Mouse (Mus musculus) CH12.LX (cell line): Measurements from ENCODE around the gene Kdm4d. TPM values are rescaled to one million over a fixed set of nuclear protein-coding genes. Genes with fewer than 3 reads are reported as not detected.
A peak's percentile ranks its signal among the peaks of the same experiment; 100 is the strongest.

Experiments used
- DNase-seq: peaks from one replicate; pipeline ENCODE4 v3.0.0-alpha.2; 2013; ENCODE audit errors: extremely low read depth
- H3K27ac ChIP-seq: 2 replicates; pipeline ENCODE4 v1.5.1; 2012; ENCODE audit warnings: low read depth, mild to moderate bottlenecking, control low read depth, moderate library complexity; ENCODE audit not compliant: insufficient read depth
- H3K27me3 ChIP-seq: replicated peaks from 2 replicates; pipeline ENCODE3; 2012; ENCODE audit warnings: inconsistent platforms
- H3K36me3 ChIP-seq, 2 experiments: replicated peaks in 1 of 2; 2 replicates each; pipeline versions ENCODE3 to v1.6.1; 2012; ENCODE audit warnings: inconsistent platforms in 1 of 2, low read length in 1 of 2, mild to moderate bottlenecking in 1 of 2, mixed read lengths in 1 of 2, moderate library complexity in 1 of 2; ENCODE audit not compliant: control insufficient read depth in 1 of 2, insufficient read depth in 1 of 2
- H3K4me1 ChIP-seq, 2 experiments: 2 replicates each; pipeline ENCODE4 v1.6.1; 2012; ENCODE audit warnings: inconsistent platforms in 1 of 2, moderate library complexity in 1 of 2; ENCODE audit not compliant: insufficient read depth in 2 of 2, control insufficient read depth in 1 of 2
- H3K4me2 ChIP-seq: 2 replicates; pipeline ENCODE4 v1.6.1; 2012; ENCODE audit warnings: low read depth, mild to moderate bottlenecking, control low read depth; ENCODE audit not compliant: poor library complexity, insufficient read depth, severe bottlenecking
- H3K4me3 ChIP-seq, 3 experiments: fragments of 150-350 bp in 1 of 3; sonication (generic) in 1 of 3; replicated peaks in 1 of 3; 2 replicates each; pipeline versions ENCODE3 to v1.5.1; 2011 to 2012; ENCODE audit warnings: low read depth in 2 of 3, low read length in 2 of 3, mild to moderate bottlenecking in 2 of 3, moderate library complexity in 2 of 3, control low read depth in 1 of 3, improper control_type of control experiment in 1 of 3, inconsistent platforms in 1 of 3, mixed read lengths in 1 of 3; ENCODE audit not compliant: poor library complexity in 1 of 3
- H3K79me2 ChIP-seq: replicated peaks from 2 replicates; pipeline ENCODE4 v1.6.1; 2012; ENCODE audit warnings: mild to moderate bottlenecking, moderate library complexity; ENCODE audit not compliant: control insufficient read depth, poor library complexity, insufficient read depth, severe bottlenecking; ENCODE audit errors: extremely low read depth
- H3K9ac ChIP-seq: 2 replicates; pipeline ENCODE4 v1.6.1; 2012; ENCODE audit warnings: low read depth, mild to moderate bottlenecking, control low read depth, moderate library complexity; ENCODE audit not compliant: insufficient read depth
- H3K9me3 ChIP-seq: replicated peaks from 2 replicates; pipeline ENCODE3; 2012; ENCODE audit warnings: low read length, inconsistent platforms, mixed read lengths
- BHLHE40 ChIP-seq: IDR thresholded peaks from 2 replicates; pipeline ENCODE4 v1.6.1; 2011; ENCODE audit warnings: mild to moderate bottlenecking, low read depth, low read length, improper control_type of control experiment
- CHD1 ChIP-seq: IDR thresholded peaks from 2 replicates; pipeline ENCODE4 v1.6.1; 2012; ENCODE audit warnings: low read depth, low read length, improper control_type of control experiment, inconsistent platforms
- CHD2 ChIP-seq: IDR thresholded peaks from 2 replicates; pipeline ENCODE4 v1.6.1; 2011; ENCODE audit warnings: low read length, improper control_type of control experiment
- CTCF ChIP-seq, 2 experiments: IDR thresholded peaks in 1 of 2; conservative IDR thresholded peaks in 1 of 2; 2 replicates each; pipeline ENCODE4 v1.5.1; 2011 to 2012; ENCODE audit warnings: low read depth in 2 of 2, low read length in 2 of 2, improper control_type of control experiment in 1 of 2, inconsistent platforms in 1 of 2, mild to moderate bottlenecking in 1 of 2, moderate library complexity in 1 of 2
- E2F4 ChIP-seq: IDR thresholded peaks from 2 replicates; pipeline ENCODE4 v1.6.1; 2011; ENCODE audit warnings: low read depth, low read length, improper control_type of control experiment; ENCODE audit not compliant: insufficient replicate concordance
- EP300 ChIP-seq: IDR thresholded peaks from 2 replicates; pipeline ENCODE4 v1.6.1; 2011; ENCODE audit warnings: low read length, improper control_type of control experiment
- ETS1 ChIP-seq: conservative IDR thresholded peaks from 2 replicates; pipeline ENCODE4 v1.6.1; 2012; ENCODE audit warnings: low read depth, mild to moderate bottlenecking, inconsistent platforms, low read length, improper control_type of control experiment, moderate library complexity
- GABPA ChIP-seq: IDR thresholded peaks from 2 replicates; pipeline ENCODE4 v1.6.1; 2012; ENCODE audit warnings: low read depth, low read length, improper control_type of control experiment, inconsistent platforms; ENCODE audit not compliant: insufficient replicate concordance
- HCFC1 ChIP-seq: IDR thresholded peaks from 2 replicates; pipeline ENCODE4 v1.6.1; 2012; ENCODE audit warnings: low read depth, mild to moderate bottlenecking, inconsistent platforms, low read length, improper control_type of control experiment
- IRF4 ChIP-seq: IDR thresholded peaks from 2 replicates; pipeline ENCODE4 v1.6.1; 2014; ENCODE audit warnings: low read depth, mild to moderate bottlenecking, inconsistent platforms, low read length, improper control_type of control experiment
- JUN ChIP-seq: IDR thresholded peaks from 2 replicates; pipeline ENCODE4 v1.6.1; 2011; ENCODE audit warnings: low read depth, mild to moderate bottlenecking, low read length, improper control_type of control experiment, moderate library complexity; ENCODE audit not compliant: insufficient read depth
- JUND ChIP-seq: conservative IDR thresholded peaks from 2 replicates; pipeline ENCODE4 v1.6.1; 2011; ENCODE audit warnings: low read depth, low read length, improper control_type of control experiment
- MAX ChIP-seq: IDR thresholded peaks from 2 replicates; pipeline ENCODE4 v1.6.1; 2011; ENCODE audit warnings: low read length, improper control_type of control experiment
- MEF2A ChIP-seq: IDR thresholded peaks from 2 replicates; pipeline ENCODE4 v1.6.1; 2014; ENCODE audit warnings: low read depth, mild to moderate bottlenecking, inconsistent platforms, low read length, improper control_type of control experiment, borderline replicate concordance
- MXI1 ChIP-seq: IDR thresholded peaks from 2 replicates; pipeline ENCODE4 v1.6.1; 2011; ENCODE audit warnings: mild to moderate bottlenecking, low read depth, low read length, improper control_type of control experiment
- MYC ChIP-seq: IDR thresholded peaks from 2 replicates; pipeline ENCODE4 v1.6.1; 2011; ENCODE audit warnings: low read depth, mild to moderate bottlenecking, improper control_type of control experiment, low read length
- NELFE ChIP-seq: IDR thresholded peaks from 2 replicates; pipeline ENCODE4 v1.6.1; 2011; ENCODE audit warnings: low read depth, low read length, improper control_type of control experiment
- PAX5 ChIP-seq: IDR thresholded peaks from 2 replicates; pipeline ENCODE4 v1.6.1; 2012; ENCODE audit warnings: low read length, inconsistent platforms, mixed read lengths
- POLR2A ChIP-seq: IDR thresholded peaks from 2 replicates; pipeline ENCODE4 v1.6.1; 2011; ENCODE audit warnings: low read depth, mild to moderate bottlenecking, improper control_type of control experiment, low read length
- POLR2AphosphoS2 ChIP-seq: IDR thresholded peaks from 2 replicates; pipeline ENCODE4 v1.6.1; 2011; ENCODE audit warnings: low read depth, low read length, improper control_type of control experiment
- RAD21 ChIP-seq: IDR thresholded peaks from 2 replicates; pipeline ENCODE4 v1.6.1; 2011; ENCODE audit warnings: low read depth, mild to moderate bottlenecking, low read length, improper control_type of control experiment, moderate library complexity
- RCOR1 ChIP-seq: conservative IDR thresholded peaks from 2 replicates; pipeline ENCODE4 v1.6.1; 2012; ENCODE audit warnings: low read depth, mild to moderate bottlenecking, inconsistent platforms, low read length, improper control_type of control experiment
- TBP ChIP-seq: conservative IDR thresholded peaks from 2 replicates; pipeline ENCODE4 v1.6.1; 2011; ENCODE audit warnings: low read depth, low read length, improper control_type of control experiment
- TCF12 ChIP-seq: IDR thresholded peaks from 2 replicates; pipeline ENCODE4 v1.6.1; 2014; ENCODE audit warnings: low read depth, mild to moderate bottlenecking, inconsistent platforms, low read length, improper control_type of control experiment
- UBTF ChIP-seq: IDR thresholded peaks from 2 replicates; pipeline ENCODE4 v1.6.1; 2012; ENCODE audit warnings: low read depth, mild to moderate bottlenecking, inconsistent platforms, low read length, improper control_type of control experiment, moderate library complexity
- USF1 ChIP-seq: IDR thresholded peaks from 2 replicates; pipeline ENCODE4 v1.6.1; 2014; ENCODE audit warnings: low read depth, mild to moderate bottlenecking, inconsistent platforms, low read length, improper control_type of control experiment
- USF2 ChIP-seq: conservative IDR thresholded peaks from 2 replicates; pipeline ENCODE4 v1.6.1; 2011; ENCODE audit warnings: low read depth, low read length, improper control_type of control experiment
- ZC3H11A ChIP-seq: IDR thresholded peaks from 2 replicates; pipeline ENCODE4 v1.6.1; 2012; ENCODE audit warnings: low read depth, mild to moderate bottlenecking, inconsistent platforms, low read length, improper control_type of control experiment
- ZKSCAN1 ChIP-seq: IDR thresholded peaks from 2 replicates; pipeline ENCODE4 v1.6.1; 2012; ENCODE audit warnings: low read depth, inconsistent platforms, low read length, improper control_type of control experiment, borderline replicate concordance
- ZMIZ1 ChIP-seq: IDR thresholded peaks from 2 replicates; pipeline ENCODE4 v1.6.1; 2012; ENCODE audit warnings: low read depth, mild to moderate bottlenecking, inconsistent platforms, low read length, improper control_type of control experiment
- ZNF384 ChIP-seq: IDR thresholded peaks from 2 replicates; pipeline ENCODE4 v1.6.1; 2012; ENCODE audit warnings: low read depth, low read length, improper control_type of control experiment, inconsistent platforms
- dilution Hi-C: fragments of 300-500 bp; cut with MboI; formaldehyde crosslinking; loops from 2 replicates; pipeline ENCODE4 v1.14.3; 2020; ENCODE audit warnings: low sequenced_read_pairs; ENCODE audit not compliant: extremely low pct_unique_long_range_greater_than_20kb, extremely low pct_ligation_motif_present
- in situ Hi-C: fragments of 300-500 bp; cut with MboI; formaldehyde crosslinking; loops from 3 replicates; pipeline ENCODE4 v1.14.3; 2019; ENCODE audit warnings: low sequenced_read_pairs, low pct_ligation_motif_present, low pct_unique_long_range_greater_than_20kb, mixed read lengths
- polyA plus RNA-seq: library from polyadenylated mRNA; unstranded; fragments of >175 nt; gene quantifications from 2 replicates; pipeline ENCODE4 v1.2.1, GENCODE M21; 2012; ENCODE audit warnings: low read depth; ENCODE audit not compliant: insufficient read length
- total RNA-seq, 2 experiments: library from RNA; depleted of rRNA; stranded (reverse); fragments of 300-350 nt in 1 of 2; fragments of >200 nt in 1 of 2; gene quantifications; 2 replicates each; pipeline ENCODE4 v1.2.3; 2012 to 2014

Gene Kdm4d
- total and polyA plus RNA-seq, 3 experiments: 0.21 to 0.37 (median 0.28) TPM

DNA sequence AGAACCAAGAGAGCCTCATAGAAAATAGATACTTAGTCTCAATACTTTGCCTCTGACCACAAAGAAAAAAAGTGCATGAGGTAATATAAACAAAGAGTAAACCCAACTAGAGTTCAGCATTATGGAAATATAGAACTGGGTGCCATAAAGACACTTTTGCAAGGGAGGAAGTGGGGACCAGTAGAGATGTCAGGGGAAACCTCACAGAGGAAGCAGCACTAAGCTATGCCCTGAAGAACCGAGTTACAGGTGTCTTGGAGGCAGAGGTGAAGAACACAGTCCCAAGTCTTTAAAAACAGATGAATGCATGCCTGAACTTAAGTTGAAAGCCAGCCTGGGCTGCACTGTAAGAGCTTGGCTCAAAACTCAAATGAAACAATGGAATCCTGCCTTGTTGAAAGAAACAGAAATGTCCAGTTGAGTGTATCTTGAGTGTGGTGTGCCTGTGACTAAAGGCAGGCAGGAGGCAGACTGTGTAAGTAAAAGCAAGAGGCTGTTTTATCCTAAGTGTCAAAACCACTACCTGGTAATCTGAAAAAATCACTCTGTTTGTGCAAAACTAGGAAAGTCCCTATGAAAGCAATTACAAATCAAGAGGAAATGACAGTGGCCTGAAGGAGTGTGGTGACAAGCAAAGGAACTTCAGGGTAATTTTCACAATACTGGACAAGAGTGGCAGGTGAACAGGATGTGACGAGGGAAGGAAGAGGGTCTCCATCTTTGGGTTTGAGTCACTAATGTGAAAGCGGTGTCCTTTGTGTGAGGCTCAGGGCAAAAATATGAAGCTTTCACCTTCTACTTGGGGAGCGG lies 1.2 kb downstream of the Kdm4d start:
- peaks cover 3 to 23% of the 10 kb centered on the region in 2 experiments; a peak in 3 of 4 replicates for H3K4me1 ChIP-seq
- in situ Hi-C loops: no loop called here
- DNase-seq: peak; percentile 55
- TF ChIP-seq EP300 (0 out of 2 replicates have a peak, but pooled peaks have one; percentile 8), ETS1 (peak; percentile 51; the same call in 1 of the 2 replicates), IRF4 (peak; percentile 60; the same call in 1 of the 2 replicates), USF2 (no peak), JUND (peak; percentile 30; the same call in 1 of the 2 replicates), NELFE (no peak), ZC3H11A (no peak), MXI1 (no peak), CHD2 (no peak), UBTF (no peak), TBP (no peak), POLR2AphosphoS2 (no peak), RCOR1 (no peak), CHD1 (no peak; the same call in 1 of the 2 replicates), GABPA (no peak), ZKSCAN1 (no peak), TCF12 (no peak), MAX (no peak), HCFC1 (no peak), USF1 (no peak), PAX5 (no peak), MEF2A (no peak), BHLHE40 (no peak; the same call in 1 of the 2 replicates), MYC (no peak), ZMIZ1 (no peak), RAD21 (no peak), JUN (no peak), E2F4 (no peak), CTCF (conservative IDR thresholded peaks at IDR 0.05 in 1 of 2, IDR thresholded peaks at IDR 0.05 in 1 of 2; ENCODE audit: low read depth in 2 of 2, low read length in 2 of 2) (no peak), ZNF384 (no peak; the same call in 1 of the 2 replicates), POLR2A (no peak)
- dilution Hi-C loops: no loop called here
- H3K9me3 ChIP-seq: no peaks in the 10 kb centered on the region
- H3K79me2 ChIP-seq: peaks cover 12% of the 10 kb centered on the region
- no peaks in the 10 kb centered on the region for H3K27me3 ChIP-seq
- H3K9ac ChIP-seq: peak overlapping the region; percentile 57
- peak overlapping the region; percentile 87 for H3K4me2 ChIP-seq
- H3K4me3 ChIP-seq: peak overlapping the region; percentile 79 to 94 (median 91)
- H3K27ac ChIP-seq: peak overlapping the region; percentile 69
- peaks cover 14 to 40% of the 10 kb centered on the region in 2 experiments for H3K36me3 ChIP-seq
